Mouse (Mus musculus) ES-Bruce4 (cell line): ENCODE measurements at regions not wholly inside any gene's neighbourhood (a gene's known extent, or its start where the extent isn't known, plus 50 kb on each side); places are given as distances from the start of the nearest gene placed in this dataset.

ENCODE experiments used
- H3K27ac ChIP-seq: 2 replicates; pipeline ENCODE4 v1.5.1; 2012; ENCODE audit warnings: low read length, inconsistent platforms; ENCODE audit not compliant: insufficient read depth
- H3K27me3 ChIP-seq: 2 replicates; pipeline ENCODE4 v1.6.1; 2012; ENCODE audit warnings: mild to moderate bottlenecking, low read length, inconsistent platforms; ENCODE audit not compliant: control insufficient read depth, poor library complexity, insufficient read depth, severe bottlenecking
- H3K36me3 ChIP-seq: 2 replicates; pipeline ENCODE4 v1.6.1; 2012; ENCODE audit warnings: inconsistent platforms, mild to moderate bottlenecking, low read length, moderate library complexity; ENCODE audit not compliant: control insufficient read depth, poor library complexity, insufficient read depth, severe bottlenecking
- H3K4me1 ChIP-seq: one replicate; pipeline ENCODE4 v1.8.1; 2011; ENCODE audit warnings: low read length; ENCODE audit not compliant: control insufficient read depth, insufficient read depth
- H3K4me3 ChIP-seq: 2 replicates; pipeline ENCODE4 v1.5.1; 2011; ENCODE audit warnings: low read depth, mild to moderate bottlenecking, low read length
- H3K9ac ChIP-seq: 2 replicates; pipeline ENCODE4 v1.6.1; 2012; ENCODE audit warnings: low read depth, mild to moderate bottlenecking, inconsistent platforms; ENCODE audit not compliant: poor library complexity, severe bottlenecking
- H3K9me3 ChIP-seq: replicated peaks from 2 replicates; pipeline ENCODE4 v1.6.1; 2012; ENCODE audit warnings: mild to moderate bottlenecking, low read length, inconsistent platforms; ENCODE audit not compliant: control insufficient read depth, poor library complexity, insufficient read depth, severe bottlenecking
- CTCF ChIP-seq: IDR thresholded peaks from one replicate; pipeline ENCODE4 v1.8.1; 2011; ENCODE audit warnings: low read depth, low read length
- EP300 ChIP-seq: IDR thresholded peaks from 2 replicates; pipeline ENCODE4 v1.6.1; 2011; ENCODE audit warnings: low read depth, low read length; ENCODE audit not compliant: insufficient read depth
- POLR2A ChIP-seq: IDR thresholded peaks from one replicate; pipeline ENCODE4 v1.8.1; 2011; ENCODE audit warnings: low read length; ENCODE audit not compliant: insufficient read depth

DNA sequence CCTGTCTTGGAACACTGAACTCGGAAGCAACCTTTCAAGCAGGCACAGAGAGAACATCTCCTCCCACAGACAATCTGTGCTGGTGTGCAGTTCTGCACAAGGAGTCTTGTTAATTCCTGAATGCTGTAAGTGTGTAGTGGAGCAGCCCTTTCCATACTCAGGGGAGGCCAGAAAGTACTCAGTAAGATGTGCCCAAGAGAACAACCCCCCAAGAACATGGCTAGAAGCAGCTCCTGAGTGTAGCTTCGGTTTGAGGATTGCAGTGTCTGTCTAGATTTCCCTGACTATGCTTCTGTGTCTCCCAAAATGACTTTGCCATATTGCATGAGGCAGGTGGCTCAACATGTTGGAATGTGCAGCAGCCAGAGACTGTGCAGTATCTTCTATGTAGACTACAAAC is 148.8 kb upstream of the Shisa6 start:
- no peaks in the 10 kb centered on the region for H3K27me3 ChIP-seq
- H3K4me1 ChIP-seq = no peaks in the 10 kb centered on the region
- TF ChIP-seq CTCF = no peak
- no peak for TF ChIP-seq EP300
- no peak for TF ChIP-seq POLR2A
- H3K4me3 ChIP-seq = no peak overlapping the region
- no peaks in the 10 kb centered on the region for H3K36me3 ChIP-seq
- no peak overlapping the region for H3K27ac ChIP-seq
- no peak overlapping the region for H3K9ac ChIP-seq
- H3K9me3 ChIP-seq = no peaks in the 10 kb centered on the region; the same call in 1 of the 2 replicates

GRCm38 (mm10) chr11:66680057-66680621 is 154.4 kb upstream of the Shisa6 start:
- no peak overlapping the region for H3K4me3 ChIP-seq
- H3K27ac ChIP-seq = no peak overlapping the region
- no peaks in the 10 kb centered on the region; the same call in 1 of the 2 replicates for H3K9me3 ChIP-seq
- no peaks in the 10 kb centered on the region for H3K36me3 ChIP-seq
- H3K9ac ChIP-seq = no peak overlapping the region
- TF ChIP-seq POLR2A = no peak
- no peak for TF ChIP-seq EP300
- TF ChIP-seq CTCF = no peak
- H3K4me1 ChIP-seq = no peaks in the 10 kb centered on the region
- H3K27me3 ChIP-seq = no peaks in the 10 kb centered on the region

GRCm38 (mm10) chr11:66681892-66682291 is 156.1 kb upstream of the Shisa6 start:
- Histone ChIP-seq H3K27ac (no peak overlapping the region), H3K27me3 (no peaks in the 10 kb centered on the region), H3K9ac (no peak overlapping the region), H3K9me3 (no peaks in the 10 kb centered on the region; the same call in 1 of the 2 replicates), H3K4me1 (no peaks in the 10 kb centered on the region), H3K36me3 (no peaks in the 10 kb centered on the region), H3K4me3 (no peak overlapping the region)
- TF ChIP-seq EP300 (no peak), POLR2A (no peak), CTCF (no peak)

DNA sequence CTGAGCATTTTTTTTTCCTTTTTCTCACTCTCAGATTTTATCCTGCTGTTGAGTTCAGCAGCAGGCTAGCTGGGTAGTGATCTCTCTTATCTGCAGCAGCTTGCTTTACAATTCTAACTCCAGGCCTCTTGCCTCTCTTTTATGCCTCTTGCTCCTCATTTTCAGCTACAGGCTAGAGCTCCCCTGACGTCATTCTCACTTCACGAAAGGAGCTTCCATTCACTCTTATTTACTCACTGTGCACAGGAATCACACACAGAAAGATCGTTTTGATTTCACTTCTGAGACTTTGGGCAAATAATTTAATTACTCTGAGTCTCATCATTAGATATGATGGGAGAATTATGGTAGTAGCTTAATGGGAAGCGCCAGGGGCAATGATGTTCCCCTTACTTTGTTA is 158.4 kb upstream of the Shisa6 start:
- TF ChIP-seq CTCF (no peak), POLR2A (no peak), EP300 (no peak)
- no peaks in the 10 kb centered on the region for H3K36me3 ChIP-seq
- H3K4me1 ChIP-seq = no peaks in the 10 kb centered on the region

DNA sequence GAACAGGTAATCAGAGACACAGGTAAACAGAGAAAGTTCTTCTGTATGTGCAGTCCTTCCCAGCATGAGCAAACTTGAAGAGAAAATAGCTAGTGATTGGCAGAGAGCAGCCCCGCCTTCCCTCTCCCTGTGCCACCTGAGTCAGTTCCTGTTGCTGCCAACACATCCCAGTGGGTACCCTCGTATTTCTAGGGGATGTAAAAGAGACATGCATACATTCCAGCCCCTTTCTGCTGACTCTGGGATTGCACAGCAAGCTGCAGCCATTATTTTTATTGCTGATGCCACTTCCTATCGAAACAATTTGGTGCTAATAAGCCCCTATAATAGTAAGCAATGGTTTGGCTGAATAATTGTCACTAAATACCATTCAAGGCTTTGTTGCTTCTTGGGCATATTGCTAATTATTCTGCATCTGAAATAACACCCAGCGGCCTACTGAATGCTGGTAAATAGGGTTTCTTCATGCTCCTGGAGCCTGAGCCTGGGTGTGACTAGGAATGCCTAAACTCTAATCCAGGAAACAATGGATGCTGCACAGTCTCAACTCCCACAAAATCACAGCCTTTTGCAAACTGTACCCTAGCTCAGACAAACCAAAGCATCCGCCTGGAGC is 169.0 kb upstream of the Shisa6 start:
- Histone ChIP-seq H3K36me3 (no peaks in the 10 kb centered on the region), H3K4me3 (no peak overlapping the region), H3K9ac (no peak overlapping the region), H3K4me1 (peaks cover 5% of the 10 kb centered on the region), H3K27ac (no peak overlapping the region), H3K27me3 (no peaks in the 10 kb centered on the region), H3K9me3 (peaks cover 21% of the 10 kb centered on the region)
- TF ChIP-seq CTCF (no peak), POLR2A (no peak), EP300 (no peak)

More for the DNA sequence above, 158.4 kb upstream of the Shisa6 start:
- Histone ChIP-seq H3K27me3 (no peaks in the 10 kb centered on the region), H3K4me3 (no peak overlapping the region), H3K9ac (no peak overlapping the region), H3K9me3 (no peaks in the 10 kb centered on the region; the same call in 1 of the 2 replicates), H3K27ac (no peak overlapping the region)

- H3K4me1 ChIP-seq = peaks cover 5% of the 10 kb centered on the region
- H3K4me3 ChIP-seq = no peak overlapping the region
- TF ChIP-seq POLR2A = no peak
- TF ChIP-seq EP300 = peak; percentile 34; the same call in 1 of the 2 replicates
- H3K9ac ChIP-seq = no peak overlapping the region
- H3K9me3 ChIP-seq = peaks cover 21% of the 10 kb centered on the region
- H3K27ac ChIP-seq = peak overlapping the region; percentile 15; the same call in 1 of the 2 replicates
- H3K36me3 ChIP-seq = no peaks in the 10 kb centered on the region
- H3K27me3 ChIP-seq = no peaks in the 10 kb centered on the region
Observed at GRCm38 (mm10) chr11:66696791-66697190, 171.0 kb upstream of the Shisa6 start.
